Mouse (Mus musculus) layer of hippocampus, adult 2 months (tissue): Measurements from ENCODE around the gene Galntl6. TPM values are rescaled to one million over a fixed set of nuclear protein-coding genes. Genes with fewer than 3 reads are reported as not detected.

Source experiments
- DNase-seq, 2 experiments: peaks; one replicate each; pipeline ENCODE4 v3.0.0; 2022; ENCODE audit warnings: low spot score in 2 of 2
- H3K27ac ChIP-seq: fragments of 200-600 bp; 2 replicates; pipeline ENCODE4 v1.8.1; 2022
- H3K4me3 ChIP-seq: fragments of 200-600 bp; 2 replicates; pipeline ENCODE4 v1.8.1; 2022; ENCODE audit warnings: mild to moderate bottlenecking
- CTCF ChIP-seq: fragments of 200-600 bp; conservative IDR thresholded peaks from 2 replicates; pipeline ENCODE4 v1.8.1; 2022; ENCODE audit warnings: antibody characterized with exemption, mild to moderate bottlenecking, moderate library complexity
- total RNA-seq, 2 experiments: library from RNA; stranded (reverse); gene quantifications; 2 replicates each; pipeline ENCODE4 v1.2.3; 2021

The Galntl6 gene
- total RNA-seq, 2 experiments from 2014 or later = 46.5 to 48.5 TPM

DNA sequence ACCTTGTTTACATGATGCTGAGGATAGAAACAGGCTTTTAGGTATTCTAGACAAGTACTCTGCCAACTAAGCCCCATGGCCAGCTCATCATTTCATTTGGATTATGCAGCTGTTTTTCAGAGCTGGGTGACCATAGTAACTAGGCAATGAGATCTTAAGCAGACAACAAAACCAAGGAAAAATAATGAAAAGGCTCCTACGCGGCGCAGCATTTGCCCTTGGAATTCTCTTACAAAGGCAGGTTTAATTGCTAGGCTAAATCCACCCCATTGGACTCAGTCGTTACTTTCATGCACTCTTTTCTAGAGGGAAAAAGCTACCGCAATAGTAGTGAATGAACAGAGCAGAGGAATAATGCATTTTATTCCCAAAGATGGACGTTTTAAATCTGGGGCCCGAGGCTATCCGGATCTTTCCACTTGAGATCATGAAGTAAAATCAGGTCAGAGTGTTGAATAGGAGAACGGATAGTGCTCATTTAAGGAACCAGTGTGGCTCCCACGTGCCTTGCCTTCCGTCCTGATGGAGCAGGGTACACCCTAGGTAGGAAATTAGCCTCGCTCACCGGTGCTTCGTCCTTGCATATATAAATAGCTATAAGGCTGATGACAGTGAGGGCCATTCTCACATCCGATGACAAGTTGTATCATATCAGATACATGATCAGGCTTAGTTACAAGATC is 1076.1 kb downstream of the Galntl6 start:
- Histone ChIP-seq H3K27ac (no peak overlapping the region), H3K4me3 (no peak overlapping the region; the same call in 1 of the 2 replicates)
- no peak for DNase-seq
- no peak for TF ChIP-seq CTCF

DNA sequence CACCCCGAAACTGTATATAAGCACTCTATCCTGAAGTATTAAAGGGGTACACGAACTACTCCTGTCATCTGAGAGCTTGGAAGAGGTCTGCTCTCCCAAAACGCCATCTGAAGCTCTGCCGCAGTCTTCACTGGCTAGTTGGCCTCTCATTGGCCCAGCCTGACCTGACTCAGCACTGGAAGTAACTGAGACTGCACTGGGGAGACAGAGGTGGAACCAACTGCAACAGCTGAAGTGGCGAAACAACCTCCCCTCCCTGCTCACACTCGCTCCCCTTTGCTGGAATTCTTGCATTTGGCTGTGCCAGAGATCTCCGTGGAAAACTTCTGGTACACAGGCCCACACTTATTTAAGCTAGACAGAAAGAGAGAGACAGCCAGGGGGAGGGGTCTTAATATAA is 1089.3 kb downstream of the Galntl6 start:
- no peak overlapping the region for H3K4me3 ChIP-seq
- DNase-seq = no peak
- H3K27ac ChIP-seq = no peak overlapping the region
- TF ChIP-seq CTCF = no peak

DNA sequence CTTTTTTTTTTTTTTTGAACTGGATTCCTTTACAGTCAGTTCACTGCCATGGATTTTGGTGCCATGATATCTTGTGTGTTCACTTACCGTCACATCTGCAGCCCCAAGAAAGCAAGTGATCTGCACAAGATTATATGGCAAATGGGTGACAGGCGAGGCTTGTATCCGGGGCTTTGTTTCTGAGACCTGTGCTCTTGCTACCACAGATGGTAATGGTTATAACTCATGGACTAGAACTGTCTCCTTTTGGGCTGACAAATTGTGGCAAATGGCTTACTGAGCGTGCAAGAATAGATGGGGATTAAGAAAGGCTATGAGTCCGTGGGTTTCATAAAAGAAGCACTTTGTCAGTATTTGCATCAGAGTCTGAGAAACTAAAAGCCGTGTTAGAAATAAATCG is 1096.4 kb downstream of the Galntl6 start:
- TF ChIP-seq CTCF = no peak
- DNase-seq = no peak
- Histone ChIP-seq H3K27ac (no peak overlapping the region), H3K4me3 (no peak overlapping the region)

DNA sequence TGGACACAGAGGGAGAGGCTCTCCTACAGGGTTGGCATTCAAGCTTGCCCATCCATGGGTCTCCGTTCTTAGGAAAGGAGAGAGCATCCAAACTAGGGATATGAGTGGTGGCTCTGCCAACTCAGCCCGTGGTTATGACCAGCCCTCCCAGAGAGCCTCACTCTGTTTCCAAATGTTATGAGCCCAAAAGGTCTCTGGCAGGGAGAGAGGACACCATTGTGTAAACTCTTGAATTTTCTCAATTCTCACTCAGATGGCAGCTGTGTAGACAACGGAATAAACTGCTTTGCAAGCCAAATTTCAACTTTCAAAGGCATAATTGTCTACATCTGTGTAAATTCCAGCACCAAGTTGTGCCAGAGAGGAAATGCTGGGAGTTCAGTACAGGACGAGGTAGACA is 1105.4 kb downstream of the Galntl6 start:
- TF ChIP-seq CTCF = no peak
- H3K27ac ChIP-seq = no peak overlapping the region
- no peak overlapping the region for H3K4me3 ChIP-seq
- DNase-seq = no peak

DNA sequence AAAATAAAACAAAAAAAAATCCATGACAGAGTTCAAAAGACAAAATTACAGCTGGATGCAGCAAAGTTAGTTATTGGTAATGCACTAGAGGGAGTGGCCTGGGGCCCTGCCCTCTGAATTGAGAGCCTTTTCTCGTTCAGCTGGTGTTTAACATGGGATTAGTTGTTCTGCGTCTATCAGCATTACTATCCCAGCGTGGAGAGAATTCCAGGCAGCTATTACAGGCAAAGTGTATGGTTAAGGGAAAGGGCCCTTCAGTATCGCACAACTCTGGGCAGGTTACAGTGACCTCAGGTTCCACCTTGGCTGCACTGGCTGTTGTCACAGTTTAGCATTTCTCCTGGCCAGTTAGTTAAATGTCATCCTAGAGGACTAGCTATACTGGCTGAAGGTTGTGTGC is 1107.3 kb downstream of the Galntl6 start:
- no peak for DNase-seq
- H3K27ac ChIP-seq = no peak overlapping the region
- H3K4me3 ChIP-seq = no peak overlapping the region
- TF ChIP-seq CTCF = no peak

DNA sequence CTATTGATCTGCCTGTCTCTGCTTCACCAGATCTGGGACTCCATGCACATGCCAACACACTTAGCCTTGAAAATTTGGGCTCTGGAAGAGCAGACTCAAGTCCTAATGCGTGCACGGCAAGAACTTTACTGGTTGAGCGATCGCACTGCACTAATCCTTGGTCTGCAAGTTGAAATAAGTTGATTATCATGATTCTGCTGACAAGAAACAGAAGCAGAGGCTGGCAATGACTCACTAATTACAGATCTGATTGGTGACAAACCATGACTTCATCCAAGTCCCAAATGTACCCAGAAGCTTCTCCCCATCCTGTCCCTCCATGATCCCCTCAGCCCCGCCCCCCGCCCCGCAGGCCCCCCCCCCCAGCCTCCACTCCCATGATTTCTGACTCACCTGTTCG is 1108.6 kb downstream of the Galntl6 start:
- H3K4me3 ChIP-seq = no peak overlapping the region
- DNase-seq = peak in 1 of 2 experiments; percentile 10
- no peak for TF ChIP-seq CTCF
- H3K27ac ChIP-seq = no peak overlapping the region

DNA sequence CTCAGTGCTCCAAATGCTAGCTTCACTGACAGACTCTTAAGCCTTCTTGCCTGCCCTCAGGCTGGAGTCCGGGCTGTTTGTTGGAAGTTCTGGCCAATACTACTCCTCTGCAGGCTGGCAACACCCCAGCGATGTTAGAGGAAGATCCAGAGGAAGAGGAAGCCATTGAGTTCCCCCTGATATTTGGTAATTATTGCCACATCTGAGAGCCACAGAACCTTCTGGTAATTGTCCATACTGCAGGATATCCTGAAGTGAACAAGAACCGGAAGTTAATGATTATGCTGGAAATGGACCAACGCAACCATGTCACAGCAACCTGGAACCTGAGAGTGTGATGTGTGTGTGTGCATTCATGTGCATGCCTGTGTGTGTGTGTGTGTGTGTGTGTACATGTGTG is 1111.2 kb downstream of the Galntl6 start:
- no peak for DNase-seq
- Histone ChIP-seq H3K4me3 (no peak overlapping the region), H3K27ac (no peak overlapping the region)
- no peak for TF ChIP-seq CTCF

DNA sequence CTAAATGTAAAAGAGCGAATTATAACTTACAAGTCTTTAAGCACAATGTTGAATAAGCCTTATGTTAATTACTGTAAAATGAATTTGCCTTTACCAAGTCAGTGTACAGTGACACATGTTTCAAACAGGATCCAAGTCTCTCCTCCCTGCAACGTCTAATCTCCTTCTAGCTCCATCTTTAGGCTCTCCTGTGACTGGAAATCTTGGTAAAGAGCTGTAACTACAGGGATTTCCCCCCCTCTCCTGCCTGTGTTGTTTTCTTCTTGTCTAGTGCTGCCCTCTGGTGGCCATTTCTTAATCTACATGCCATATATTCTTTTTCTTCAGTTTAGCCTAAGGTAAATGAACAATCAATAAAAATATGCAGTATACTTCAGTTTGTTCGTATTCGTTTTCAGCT is 1112.1 kb downstream of the Galntl6 start:
- TF ChIP-seq CTCF = peak; percentile 87
- H3K4me3 ChIP-seq = peak overlapping the region; percentile 49
- peak; percentile 86 to 87 for DNase-seq
- H3K27ac ChIP-seq = peak overlapping the region; percentile 85

DNA sequence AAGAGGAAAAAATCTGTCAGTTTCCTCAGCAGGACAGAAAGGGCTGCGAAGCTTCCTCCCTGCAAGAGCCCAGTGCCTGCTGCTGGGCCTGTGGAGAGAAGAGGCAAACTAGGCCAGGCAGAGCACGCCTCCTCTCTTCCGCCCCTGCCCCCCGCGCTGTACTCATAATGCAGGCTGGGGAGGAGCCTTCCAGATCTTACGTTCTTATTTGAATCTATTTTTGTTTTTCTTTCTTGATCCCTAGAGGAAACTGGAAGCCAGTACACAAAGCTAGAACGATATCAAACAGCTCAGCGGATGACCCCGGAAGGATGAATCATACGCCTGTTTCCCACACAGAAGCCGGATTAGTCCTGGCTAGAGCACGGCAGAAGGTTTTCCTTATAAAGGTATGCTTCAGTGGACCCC is 1112.6 kb downstream of the Galntl6 start:
- DNase-seq = peak in 1 of 2 experiments; percentile 55
- peak overlapping the region; percentile 85 for H3K27ac ChIP-seq
- TF ChIP-seq CTCF = no peak
- H3K4me3 ChIP-seq = peak overlapping the region; percentile 49

DNA sequence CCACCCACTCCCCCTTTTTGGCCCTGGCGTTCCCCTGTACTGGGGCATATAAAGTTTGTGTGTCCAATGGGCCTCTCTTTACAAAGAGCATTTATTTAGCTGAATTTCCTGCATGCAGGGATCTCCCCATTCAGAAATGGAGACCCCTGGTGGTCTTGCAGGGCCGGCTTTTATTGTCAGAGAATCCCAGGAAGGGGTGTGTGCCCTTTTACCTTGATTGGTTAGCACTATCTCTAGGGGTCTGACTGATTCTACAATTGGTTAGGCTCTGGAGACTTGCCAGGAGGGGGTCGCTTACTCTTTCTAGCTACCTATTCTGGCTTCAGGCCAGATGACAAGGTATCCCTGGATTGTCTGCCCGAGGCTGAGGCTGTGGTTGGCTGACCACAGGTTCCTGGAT is 1119.0 kb downstream of the Galntl6 start:
- TF ChIP-seq CTCF = no peak; the same call in 1 of the 2 replicates
- Histone ChIP-seq H3K27ac (no peak overlapping the region), H3K4me3 (no peak overlapping the region)
- DNase-seq = no peak

DNA sequence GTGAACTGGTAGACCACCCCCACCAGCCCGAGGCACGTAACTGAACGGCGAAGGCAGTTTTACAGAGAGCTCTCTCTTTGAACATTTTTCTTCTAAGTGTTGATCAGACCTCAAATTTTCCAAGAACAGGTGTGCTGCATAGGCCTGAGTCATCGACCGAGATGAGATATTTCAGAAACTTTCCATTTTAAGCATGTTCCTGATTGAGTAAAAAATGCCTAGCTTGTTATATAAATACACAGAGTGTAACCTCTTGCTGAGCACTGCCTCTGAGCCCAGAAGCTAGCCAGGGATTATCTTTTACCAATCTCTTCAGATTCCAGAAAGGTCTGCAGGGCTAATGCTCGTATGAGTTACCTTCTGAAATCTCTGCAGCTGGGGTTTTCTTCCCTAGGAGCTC is 1120.2 kb downstream of the Galntl6 start:
- peak in 1 of 2 experiments; percentile 3 for DNase-seq
- Histone ChIP-seq H3K27ac (no peak overlapping the region), H3K4me3 (no peak overlapping the region)
- no peak for TF ChIP-seq CTCF

DNA sequence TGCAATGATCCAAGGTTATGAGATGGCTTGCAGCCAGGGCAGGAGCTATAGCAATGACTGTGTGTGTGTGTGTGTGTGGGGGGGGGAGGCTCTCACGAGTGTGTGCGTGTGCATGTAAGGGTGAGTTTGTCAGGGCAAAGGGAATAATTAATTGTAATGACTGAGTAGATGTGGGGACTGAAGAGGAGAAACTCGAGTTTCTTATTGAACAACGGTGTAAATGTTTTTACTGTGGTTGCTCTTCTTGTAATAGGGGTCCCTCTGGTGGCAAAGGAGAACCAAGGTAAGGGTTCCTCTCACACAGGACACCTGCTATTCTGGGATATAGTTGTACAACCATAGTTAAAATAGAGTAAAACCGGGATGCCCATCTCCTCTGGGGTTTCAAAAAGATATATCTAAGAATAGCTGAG is 1121.1 kb downstream of the Galntl6 start:
- TF ChIP-seq CTCF = peak; percentile 82
- no peak overlapping the region for H3K4me3 ChIP-seq
- no peak overlapping the region for H3K27ac ChIP-seq
- peak; percentile 39 to 51 for DNase-seq

DNA sequence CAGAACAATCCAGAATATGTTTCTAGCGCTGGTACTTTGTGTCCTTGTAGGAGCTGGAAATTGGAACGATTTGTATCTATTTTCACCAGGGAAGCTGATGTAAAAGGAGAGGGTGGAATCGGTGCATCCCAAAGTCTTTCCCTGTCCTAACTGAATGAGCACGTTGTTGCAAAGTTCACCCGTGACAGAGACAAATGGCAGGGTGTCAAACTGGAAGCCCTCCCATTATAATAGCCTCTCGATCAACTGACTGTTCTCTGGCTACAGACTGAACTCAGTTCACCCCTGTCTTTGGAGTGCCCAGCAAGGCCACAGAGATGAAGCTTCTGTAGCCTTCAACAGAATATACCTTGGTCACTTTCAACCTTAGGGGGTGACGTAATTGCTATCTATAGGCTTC is 1132.9 kb downstream of the Galntl6 start:
- no peak for TF ChIP-seq CTCF
- no peak overlapping the region for H3K4me3 ChIP-seq
- no peak for DNase-seq
- no peak overlapping the region for H3K27ac ChIP-seq

DNA sequence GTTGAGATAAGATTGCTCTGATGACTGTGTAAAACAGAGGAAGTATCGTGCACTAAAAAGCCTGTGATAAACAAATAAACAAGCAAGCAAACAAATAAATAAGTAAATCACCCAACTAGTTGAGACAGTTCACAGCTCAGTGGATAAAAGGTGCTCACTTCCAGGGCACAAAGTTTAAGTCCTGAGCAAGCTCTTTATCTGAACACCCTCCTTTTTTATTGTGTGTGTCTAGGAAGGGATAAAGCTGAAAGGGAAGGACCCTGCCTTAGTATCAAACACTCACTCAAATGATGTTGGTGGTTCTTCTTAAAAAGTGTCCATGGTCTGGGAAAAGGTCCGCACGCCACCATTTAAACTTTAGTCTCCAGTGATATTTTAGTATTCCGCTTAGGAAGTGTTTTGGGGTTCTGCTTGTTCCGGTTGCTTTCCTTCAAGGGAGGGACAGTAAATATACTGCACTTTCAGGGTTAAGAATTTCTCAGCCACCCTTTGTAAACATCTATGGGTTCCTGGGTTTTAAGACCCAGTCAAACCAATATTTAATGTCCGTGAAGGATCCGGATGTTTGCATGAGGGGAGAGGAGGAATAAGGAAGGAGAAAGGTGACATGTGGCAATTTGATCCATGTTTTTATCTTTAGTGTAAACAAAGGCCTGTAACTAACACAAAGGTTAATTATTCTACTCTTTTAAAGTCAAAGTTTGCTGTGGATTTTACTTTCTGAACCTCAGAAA is 1134.3 kb downstream of the Galntl6 start:
- Histone ChIP-seq H3K27ac (no peak overlapping the region), H3K4me3 (no peak overlapping the region)
- no peak for DNase-seq
- no peak for TF ChIP-seq CTCF
